Comparison of ENCODE assay signal across 12 mouse cellular contexts in genomic region chr2:93903415-93903814, GRCm38 (mm10). TPM values are rescaled to one million over a fixed set of nuclear protein-coding genes. Genes with fewer than 3 reads are reported as not detected.
DNase-seq lines count a peak whose midpoint lies in the region; ATAC-seq and TF ChIP-seq lines count a peak whose summit lies in the region.
"Had no signal": no experiment of that assay in that cellular context is flagged by ENCODE, and none has a peak within 500 bp of the region (broad histone marks: within the 10 kb centered on the region; RNA-seq: fewer than 3 reads in every experiment).

No protein-coding gene starts in this region.

- no peak for TF ChIP-seq CTCF in heart, adult 2 months (IDR thresholded peaks at IDR 0.05)

- H3K4me1 ChIP-seq in heart, adult 2 months (ENCODE audit: control insufficient read depth, insufficient read depth, low read length), result peaks cover 12% of the 10 kb centered on the region
- H3K4me1 ChIP-seq in heart, embryonic 11.5 days (ENCODE audit: control insufficient read depth, insufficient read depth, low read length), result peaks cover 4% of the 10 kb centered on the region; the same call in 1 of the 2 replicates
- H3K4me1 ChIP-seq in midbrain, embryonic 10.5 days, result peaks cover 29% of the 10 kb centered on the region
- no peaks in the 10 kb centered on the region; the same call in 1 of the 2 replicates for H3K4me1 ChIP-seq in midbrain, embryonic 11.5 days (ENCODE audit: control insufficient read depth, insufficient read depth, low read length)
- peaks cover 14% of the 10 kb centered on the region for H3K4me1 ChIP-seq in heart, embryonic 16.5 days (ENCODE audit: control insufficient read depth, insufficient read depth, low read length)

- no peak overlapping the region for H3K4me2 ChIP-seq in heart, embryonic 11.5 days
- no peak overlapping the region for H3K4me2 ChIP-seq in midbrain, embryonic 11.5 days
- no peak overlapping the region for H3K4me2 ChIP-seq in heart, embryonic 16.5 days (ENCODE audit: low read depth, low read length)
- H3K4me2 ChIP-seq: hindbrain, embryonic 15.5 days had no signal

- peak overlapping the region; percentile 49 for H3K27ac ChIP-seq in heart, adult 2 months
- H3K27ac ChIP-seq in heart, embryonic 11.5 days (ENCODE audit: low read depth, low read length), result no peak overlapping the region
- 0 out of 2 replicates have a peak overlapping the region, but pooled peaks have one; percentile 9 for H3K27ac ChIP-seq in midbrain, embryonic 10.5 days (replicated peaks)
- no peak overlapping the region for H3K27ac ChIP-seq in midbrain, embryonic 11.5 days (ENCODE audit: low read depth, low read length)
- no peak overlapping the region for H3K27ac ChIP-seq in heart, embryonic 16.5 days (ENCODE audit: low read length)
- H3K27ac ChIP-seq: hindbrain, embryonic 15.5 days had no signal

- no peaks in the 10 kb centered on the region for H3K79me2 ChIP-seq in heart, adult 2 months (replicated peaks; ENCODE audit: control insufficient read depth, insufficient read depth, low read length)

- DNase-seq in heart, adult 2 months, result peak in 1 of 2 experiments; percentile 44
- no peak for DNase-seq in midbrain, embryonic 10.5 days (ENCODE audit: low spot score)
- no peak for DNase-seq in midbrain, embryonic 11.5 days (ENCODE audit: low spot score, missing footprints)
- DNase-seq in telencephalon, adult 2 months (ENCODE audit: low read depth, low spot score), result peak; percentile 40
- DNase-seq in adrenal gland, adult 18-20 months (ENCODE audit: low spot score in 2 of 2), result no peak
- DNase-seq: adrenal gland, postnatal 10 days; retina, postnatal 1 day; thymus, adult 2 months had no signal

- no peak overlapping the region for H3K4me3 ChIP-seq in heart, adult 2 months
- H3K4me3 ChIP-seq in heart, embryonic 11.5 days (ENCODE audit: low read depth, low read length), result no peak overlapping the region
- H3K4me3 ChIP-seq in midbrain, embryonic 10.5 days, result no peak overlapping the region
- no peak overlapping the region for H3K4me3 ChIP-seq in midbrain, embryonic 11.5 days (ENCODE audit: low read depth, low read length)
- no peak overlapping the region for H3K4me3 ChIP-seq in heart, embryonic 16.5 days (ENCODE audit: low read length)
- H3K4me3 ChIP-seq: hindbrain, embryonic 15.5 days had no signal

- WGBS in heart, adult 2 months, result 20% methylated on average over 6 of the region's 6 CpGs
- WGBS in heart, embryonic 11.5 days (ENCODE audit: insufficient replicate concordance), result 38% methylated on average over 6 of the region's 6 CpGs
- 84% methylated on average over 6 of the region's 6 CpGs for WGBS in midbrain, embryonic 10.5 days
- WGBS in midbrain, embryonic 11.5 days, result 84% methylated on average over 6 of the region's 6 CpGs
- 27% methylated on average over 6 of the region's 6 CpGs for WGBS in heart, embryonic 16.5 days

- no peaks in the 10 kb centered on the region for H3K27me3 ChIP-seq in heart, adult 2 months (ENCODE audit: control insufficient read depth, insufficient read depth, low read length)
- peaks cover 4% of the 10 kb centered on the region; the same call in 1 of the 2 replicates for H3K27me3 ChIP-seq in heart, embryonic 11.5 days (ENCODE audit: control insufficient read depth, insufficient read depth, low read length)
- no peaks in the 10 kb centered on the region for H3K27me3 ChIP-seq in midbrain, embryonic 10.5 days (ENCODE audit: low read depth, poor library complexity, severe bottlenecking)
- no peaks in the 10 kb centered on the region for H3K27me3 ChIP-seq in midbrain, embryonic 11.5 days (ENCODE audit: control insufficient read depth, insufficient read depth, low read length)
- no peaks in the 10 kb centered on the region for H3K27me3 ChIP-seq in heart, embryonic 16.5 days (ENCODE audit: control insufficient read depth, insufficient read depth, low read length)
- H3K27me3 ChIP-seq: hindbrain, embryonic 15.5 days had no signal

- no peak for TF ChIP-seq POLR2A in heart, adult 2 months (IDR thresholded peaks at IDR 0.05; ENCODE audit: insufficient read depth, low read depth, low read length)

- H3K9me3 ChIP-seq in heart, embryonic 11.5 days (replicated peaks; ENCODE audit: control insufficient read depth, low read length), result no peaks in the 10 kb centered on the region
- H3K9me3 ChIP-seq in midbrain, embryonic 10.5 days (replicated peaks), result no peaks in the 10 kb centered on the region
- no peaks in the 10 kb centered on the region for H3K9me3 ChIP-seq in midbrain, embryonic 11.5 days (ENCODE audit: control insufficient read depth, low read length)
- H3K9me3 ChIP-seq in heart, embryonic 16.5 days (replicated peaks; ENCODE audit: control insufficient read depth, low read length), result no peaks in the 10 kb centered on the region
- H3K9me3 ChIP-seq: hindbrain, embryonic 15.5 days had no signal

- H3K9ac ChIP-seq in heart, adult 2 months (ENCODE audit: low read depth, low read length), result no peak overlapping the region
- H3K9ac ChIP-seq in heart, embryonic 11.5 days (ENCODE audit: low read depth, low read length), result no peak overlapping the region
- H3K9ac ChIP-seq in midbrain, embryonic 11.5 days (ENCODE audit: low read length), result no peak overlapping the region
- H3K9ac ChIP-seq in heart, embryonic 16.5 days (ENCODE audit: low read length), result no peak overlapping the region
- H3K9ac ChIP-seq: hindbrain, embryonic 15.5 days had no signal

- TF ChIP-seq EP300 in heart, adult 2 months (IDR thresholded peaks at IDR 0.05; ENCODE audit: insufficient read depth, low read depth, low read length), result no peak

- intact Hi-C loops in heart, adult 2 months (cut with DNase I), result no loop called here

- ATAC-seq in heart, embryonic 11.5 days (replicated peaks; ENCODE audit: insufficient number of reproducible peaks, low FRiP score, low TSS enrichment), result no peak
- ATAC-seq in midbrain, embryonic 11.5 days (ENCODE audit: low FRiP score), result no peak
- ATAC-seq in heart, embryonic 16.5 days (replicated peaks; ENCODE audit: extremely low read depth, insufficient read depth, low FRiP score), result peak; percentile 12; the same call in 1 of the 2 replicates
- ATAC-seq: forebrain, embryonic 14.5 days had no signal

- no peaks in the 10 kb centered on the region for H3K36me3 ChIP-seq in heart, adult 2 months (ENCODE audit: control insufficient read depth, insufficient read depth, low read length)
- no peaks in the 10 kb centered on the region for H3K36me3 ChIP-seq in heart, embryonic 11.5 days (ENCODE audit: control insufficient read depth, insufficient read depth, low read length)
- no peaks in the 10 kb centered on the region for H3K36me3 ChIP-seq in midbrain, embryonic 10.5 days
- H3K36me3 ChIP-seq in midbrain, embryonic 11.5 days (ENCODE audit: control insufficient read depth, insufficient read depth, low read length), result no peaks in the 10 kb centered on the region
- no peaks in the 10 kb centered on the region for H3K36me3 ChIP-seq in heart, embryonic 16.5 days (ENCODE audit: control insufficient read depth, insufficient read depth)
- H3K36me3 ChIP-seq: hindbrain, embryonic 15.5 days had no signal

RNA-seq across cellular contexts. Expression of gene Accsl, which starts 34.5 kb away (rescaled TPM):
- not detected for total RNA-seq in heart, adult 2 months (2021)
- 0.20 TPM in 1 of 2 replicates, not detected in the other for polyA plus RNA-seq in heart, adult 2 months (2012; rRNA removed)
- polyA plus RNA-seq in heart, embryonic 11.5 days (2014; fragmentation: Nextera tagmentation; extraction: Ambion mirVana), result not detected in 2 replicates
- polyA plus RNA-seq in midbrain, embryonic 10.5 days (2016; fragmentation: Nextera tagmentation; extraction: Ambion mirVana), result not detected in 2 replicates
- polyA plus RNA-seq in midbrain, embryonic 11.5 days (2014; fragmentation: Nextera tagmentation; extraction: Ambion mirVana), result 0.20 TPM in 1 of 2 replicates, not detected in the other
- polyA plus RNA-seq in heart, embryonic 16.5 days (2015; fragmentation: Nextera tagmentation; extraction: Ambion mirVana), result not detected in 2 replicates
- under 1 TPM; 0.40 to 0.74 TPM for total RNA-seq in adrenal gland, adult 18-20 months (2021)

RNA-seq across cellular contexts. Expression of gene Gm13889, which starts 53.6 kb away (rescaled TPM):
- 10 to 100 TPM in 1 of 2 experiments, 1 to 10 TPM in 1; 9.4 to 12.4 TPM for total RNA-seq in heart, adult 2 months (2021)
- polyA plus RNA-seq in heart, adult 2 months (2012; rRNA removed), result 5.7 and 8.3 TPM in 2 replicates
- polyA plus RNA-seq in heart, embryonic 11.5 days (2014; fragmentation: Nextera tagmentation; extraction: Ambion mirVana), result 2.8 and 4.1 TPM in 2 replicates
- polyA plus RNA-seq in midbrain, embryonic 10.5 days (2016; fragmentation: Nextera tagmentation; extraction: Ambion mirVana), result 1.4 and 1.6 TPM in 2 replicates
- 1.7 and 1.9 TPM in 2 replicates for polyA plus RNA-seq in midbrain, embryonic 11.5 days (2014; fragmentation: Nextera tagmentation; extraction: Ambion mirVana)
- polyA plus RNA-seq in heart, embryonic 16.5 days (2015; fragmentation: Nextera tagmentation; extraction: Ambion mirVana), result 7.1 and 9.0 TPM in 2 replicates
- total RNA-seq in adrenal gland, adult 18-20 months (2021), result 10 to 100 TPM; 68.0 to 79.5 TPM

RNA-seq across cellular contexts. Expression of gene Accs, which starts 53.7 kb away (rescaled TPM):
- 1 to 10 TPM; 4.1 to 4.5 TPM for total RNA-seq in heart, adult 2 months (2021)
- polyA plus RNA-seq in heart, adult 2 months (2012; rRNA removed), result 10.5 and 10.7 TPM in 2 replicates
- 6.6 and 7.7 TPM in 2 replicates for polyA plus RNA-seq in heart, embryonic 11.5 days (2014; fragmentation: Nextera tagmentation; extraction: Ambion mirVana)
- polyA plus RNA-seq in midbrain, embryonic 10.5 days (2016; fragmentation: Nextera tagmentation; extraction: Ambion mirVana), result 7.2 and 9.3 TPM in 2 replicates
- 5.8 and 7.5 TPM in 2 replicates for polyA plus RNA-seq in midbrain, embryonic 11.5 days (2014; fragmentation: Nextera tagmentation; extraction: Ambion mirVana)
- polyA plus RNA-seq in heart, embryonic 16.5 days (2015; fragmentation: Nextera tagmentation; extraction: Ambion mirVana), result 5.6 and 6.3 TPM in 2 replicates
- total RNA-seq in adrenal gland, adult 18-20 months (2021), result 1 to 10 TPM; 6.1 to 6.9 TPM

Comparison
In these comparisons a context has a peak if more than half of its experiments do, and no peak if none do; other contexts are left out.
1. H3K27ac ChIP-seq: peak in heart, adult 2 months (single experiment) and midbrain, embryonic 10.5 days (single experiment); none in heart, embryonic 11.5 days (single experiment), midbrain, embryonic 11.5 days (single experiment) and heart, embryonic 16.5 days (single experiment).